Mouse (Mus musculus) MEL (cell line): ENCODE results near the gene Foxb1. TPM values are rescaled to one million over a fixed set of nuclear protein-coding genes. Genes with fewer than 3 reads are reported as not detected.

Experiments
- DNase-seq: peaks from one replicate; pipeline ENCODE4 v3.0.0; 2011; ENCODE audit warnings: low read depth, low spot score
- H3K27ac ChIP-seq: 2 replicates; pipeline ENCODE4 v1.5.1; 2012; ENCODE audit warnings: low read depth, mild to moderate bottlenecking, control low read depth, low read length, moderate library complexity; ENCODE audit not compliant: control insufficient read depth
- H3K27me3 ChIP-seq, 2 experiments: fragments of 150-350 bp in 1 of 2; sonication (generic) in 1 of 2; 2 replicates each; pipeline ENCODE4 v1.6.1; 2012; ENCODE audit warnings: low read length in 2 of 2, mild to moderate bottlenecking in 2 of 2, improper control_type of control experiment in 1 of 2, moderate library complexity in 1 of 2; ENCODE audit not compliant: insufficient read depth in 2 of 2, control insufficient read depth in 1 of 2
- H3K36me3 ChIP-seq, 2 experiments: 2 replicates each; pipeline ENCODE4 v1.6.1; 2012 to 2014; ENCODE audit warnings: low read length in 2 of 2, improper control_type of control experiment in 1 of 2, inconsistent platforms in 1 of 2, mild to moderate bottlenecking in 1 of 2; ENCODE audit not compliant: insufficient read depth in 2 of 2, control insufficient read depth in 1 of 2
- H3K4me1 ChIP-seq, 2 experiments: fragments of 150-350 bp in 1 of 2; sonication (generic) in 1 of 2; 2 replicates each; pipeline ENCODE4 v1.6.1; 2012; ENCODE audit warnings: low read length in 2 of 2, improper control_type of control experiment in 1 of 2, mild to moderate bottlenecking in 1 of 2; ENCODE audit not compliant: insufficient read depth in 2 of 2, control insufficient read depth in 1 of 2
- H3K4me3 ChIP-seq, 2 experiments: fragments of 150-350 bp in 1 of 2; sonication (generic) in 1 of 2; 2 replicates each; pipeline ENCODE4 v1.5.1; 2012; ENCODE audit warnings: low read depth in 2 of 2, low read length in 2 of 2, mild to moderate bottlenecking in 2 of 2, moderate library complexity in 2 of 2, control low read depth in 1 of 2, improper control_type of control experiment in 1 of 2; ENCODE audit not compliant: control insufficient read depth in 1 of 2, insufficient read depth in 1 of 2
- H3K79me2 ChIP-seq: 2 replicates; pipeline ENCODE4 v1.6.1; 2012; ENCODE audit warnings: mild to moderate bottlenecking, low read length, moderate library complexity; ENCODE audit not compliant: control insufficient read depth, poor library complexity, insufficient read depth
- H3K9ac ChIP-seq: 2 replicates; pipeline ENCODE4 v1.6.1; 2012; ENCODE audit warnings: low read depth, mild to moderate bottlenecking, control low read depth, low read length, moderate library complexity; ENCODE audit not compliant: control insufficient read depth, poor library complexity, severe bottlenecking
- H3K9me3 ChIP-seq: fragments of 150-350 bp; sonication (generic); replicated peaks from 2 replicates; pipeline ENCODE4 v1.6.1; 2012; ENCODE audit warnings: mild to moderate bottlenecking, low read length, improper control_type of control experiment, moderate library complexity; ENCODE audit not compliant: insufficient read depth
- BHLHE40 ChIP-seq: IDR thresholded peaks from 2 replicates; pipeline ENCODE4 v1.6.1; 2012; ENCODE audit warnings: low read depth, mild to moderate bottlenecking, inconsistent platforms, low read length, improper control_type of control experiment, borderline replicate concordance
- CTCF ChIP-seq, 3 experiments: IDR thresholded peaks in 2 of 3; conservative IDR thresholded peaks in 1 of 3; 2 replicates each; pipeline ENCODE4 v1.5.1; 2011 to 2012; ENCODE audit warnings: low read length in 3 of 3, low read depth in 2 of 3, mild to moderate bottlenecking in 2 of 3, improper control_type of control experiment in 1 of 3, inconsistent platforms in 1 of 3, mixed read lengths in 1 of 3, moderate library complexity in 1 of 3; ENCODE audit not compliant: control insufficient read depth in 1 of 3, insufficient read depth in 1 of 3, poor library complexity in 1 of 3, severe bottlenecking in 1 of 3
- ELF1 ChIP-seq: IDR thresholded peaks from 2 replicates; pipeline ENCODE4 v1.6.1; 2014; ENCODE audit warnings: low read depth, mild to moderate bottlenecking, inconsistent platforms, low read length, improper control_type of control experiment, moderate library complexity
- ETS1 ChIP-seq: IDR thresholded peaks from 2 replicates; pipeline ENCODE4 v1.6.1; 2012; ENCODE audit warnings: low read depth, mild to moderate bottlenecking, inconsistent platforms, low read length, improper control_type of control experiment, moderate library complexity
- JUND ChIP-seq: IDR thresholded peaks from 2 replicates; pipeline ENCODE4 v1.6.1; 2011; ENCODE audit warnings: low read depth, mild to moderate bottlenecking, improper control_type of control experiment, low read length
- MEF2A ChIP-seq: IDR thresholded peaks from 2 replicates; pipeline ENCODE4 v1.6.1; 2014; ENCODE audit warnings: low read depth, mild to moderate bottlenecking, inconsistent platforms, low read length, improper control_type of control experiment; ENCODE audit not compliant: poor library complexity, insufficient replicate concordance, severe bottlenecking; ENCODE audit errors: extremely low read depth
- MYB ChIP-seq: IDR thresholded peaks from 2 replicates; pipeline ENCODE4 v1.6.1; 2011; ENCODE audit warnings: mild to moderate bottlenecking, low read depth, low read length, improper control_type of control experiment
- POLR2AphosphoS5 ChIP-seq: IDR thresholded peaks from 2 replicates; pipeline ENCODE4 v1.6.1; 2012; ENCODE audit warnings: low read depth, borderline replicate concordance, mild to moderate bottlenecking, inconsistent platforms, low read length, moderate library complexity, mixed read lengths
- RAD21 ChIP-seq: IDR thresholded peaks from 2 replicates; pipeline ENCODE4 v1.6.1; 2011; ENCODE audit warnings: mild to moderate bottlenecking, low read depth, low read length, improper control_type of control experiment
- RCOR1 ChIP-seq: IDR thresholded peaks from 2 replicates; pipeline ENCODE4 v1.6.1; 2012; ENCODE audit warnings: low read depth, mild to moderate bottlenecking, inconsistent platforms, low read length, improper control_type of control experiment
- TCF12 ChIP-seq: IDR thresholded peaks from 2 replicates; pipeline ENCODE4 v1.6.1; 2014; ENCODE audit warnings: low read depth, mild to moderate bottlenecking, inconsistent platforms, low read length, improper control_type of control experiment, moderate library complexity
- UBTF ChIP-seq: IDR thresholded peaks from 2 replicates; pipeline ENCODE4 v1.6.1; 2012; ENCODE audit warnings: low read depth, mild to moderate bottlenecking, inconsistent platforms, low read length, improper control_type of control experiment, moderate library complexity, borderline replicate concordance; ENCODE audit not compliant: insufficient read depth
- USF2 ChIP-seq, 2 experiments: IDR thresholded peaks; 2 replicates each; pipeline ENCODE4 v1.6.1; 2011 to 2012; ENCODE audit warnings: improper control_type of control experiment in 2 of 2, low read length in 2 of 2, borderline replicate concordance in 1 of 2, inconsistent platforms in 1 of 2, low read depth in 1 of 2, mild to moderate bottlenecking in 1 of 2; ENCODE audit not compliant: insufficient read depth in 1 of 2
- ZMIZ1 ChIP-seq: IDR thresholded peaks from 2 replicates; pipeline ENCODE4 v1.6.1; 2012; ENCODE audit warnings: low read depth, mild to moderate bottlenecking, inconsistent platforms, low read length, improper control_type of control experiment, moderate library complexity
- ZNF384 ChIP-seq: IDR thresholded peaks from 2 replicates; pipeline ENCODE4 v1.6.1; 2012; ENCODE audit warnings: low read depth, mild to moderate bottlenecking, inconsistent platforms, low read length, improper control_type of control experiment
- polyA plus RNA-seq, 2 experiments: library from polyadenylated mRNA; stranded (reverse) in 1 of 2; unstranded in 1 of 2; fragments of >175 nt in 1 of 2; fragments of >200 nt in 1 of 2; gene quantifications; 2 replicates each; pipeline versions ENCODE4 v1.2.1 to v1.2.4; 2012; ENCODE audit warnings: low replicate concordance in 2 of 2, low read depth in 1 of 2; ENCODE audit not compliant: insufficient read length in 2 of 2, insufficient read depth in 1 of 2, missing spikeins in 1 of 2
- total RNA-seq: library from RNA; depleted of rRNA; stranded (reverse); fragments of 300-350 nt; gene quantifications from 2 replicates; pipeline ENCODE4 v1.2.3, GENCODE M21; 2012

Gene Foxb1
- total and polyA plus RNA-seq, 3 experiments = not detected

GRCm38 (mm10) chr9:69758946-69759615, 1.7 kb downstream of the Foxb1 start:
- H3K9me3 ChIP-seq = no peaks in the 10 kb centered on the region
- H3K36me3 ChIP-seq = no peaks in the 10 kb centered on the region
- no peaks in the 10 kb centered on the region for H3K27me3 ChIP-seq
- no peak overlapping the region for H3K9ac ChIP-seq
- no peak for DNase-seq
- TF ChIP-seq ELF1 (no peak), USF2 (IDR thresholded peaks at IDR 0.05; ENCODE audit: borderline replicate concordance in 1 of 2, insufficient read depth in 1 of 2, low read depth in 1 of 2, low read length in 2 of 2) (no peak), JUND (no peak)
- H3K79me2 ChIP-seq = no peaks in the 10 kb centered on the region
- H3K4me3 ChIP-seq = no peak overlapping the region
- no peak overlapping the region for H3K27ac ChIP-seq
- H3K4me1 ChIP-seq = no peaks in the 10 kb centered on the region

GRCm38 (mm10) chr9:69758506-69758905, 2.2 kb downstream of the Foxb1 start:
- no peaks in the 10 kb centered on the region for H3K79me2 ChIP-seq
- no peaks in the 10 kb centered on the region for H3K36me3 ChIP-seq
- no peaks in the 10 kb centered on the region for H3K27me3 ChIP-seq
- no peak for TF ChIP-seq CTCF (IDR thresholded peaks at IDR 0.05 in 2 of 3, conservative IDR thresholded peaks at IDR 0.05 in 1 of 3; ENCODE audit: control insufficient read depth in 1 of 3, insufficient read depth in 1 of 3, low read depth in 2 of 3, low read length in 3 of 3, poor library complexity in 1 of 3, severe bottlenecking in 1 of 3)
- no peak for TF ChIP-seq MYB
- no peak for TF ChIP-seq TCF12
- no peak for TF ChIP-seq ETS1
- no peak for TF ChIP-seq POLR2AphosphoS5
- TF ChIP-seq RAD21 = no peak
- no peak for TF ChIP-seq MEF2A
- no peak for TF ChIP-seq ZNF384
- TF ChIP-seq UBTF = no peak
- no peak for TF ChIP-seq USF2 (IDR thresholded peaks at IDR 0.05; ENCODE audit: borderline replicate concordance in 1 of 2, insufficient read depth in 1 of 2, low read depth in 1 of 2, low read length in 2 of 2)
- TF ChIP-seq ZMIZ1 = no peak
- no peak for TF ChIP-seq BHLHE40
- no peak for TF ChIP-seq RCOR1
- TF ChIP-seq, all 39 proteins: peak for 0
- no peaks in the 10 kb centered on the region for H3K4me1 ChIP-seq
- H3K27ac ChIP-seq = no peak overlapping the region
- no peak for DNase-seq
- no peak overlapping the region for H3K4me3 ChIP-seq
- no peak overlapping the region for H3K9ac ChIP-seq
- no peaks in the 10 kb centered on the region for H3K9me3 ChIP-seq
